Mouse (Mus musculus): ENCODE data around the gene Uvrag. TPM values are rescaled to one million over a fixed set of nuclear protein-coding genes. Genes with fewer than 3 reads are reported as not detected.

The Uvrag gene
- total and polyA plus RNA-seq, 2 experiments: 12.2 to 18.3 TPM

DNA sequence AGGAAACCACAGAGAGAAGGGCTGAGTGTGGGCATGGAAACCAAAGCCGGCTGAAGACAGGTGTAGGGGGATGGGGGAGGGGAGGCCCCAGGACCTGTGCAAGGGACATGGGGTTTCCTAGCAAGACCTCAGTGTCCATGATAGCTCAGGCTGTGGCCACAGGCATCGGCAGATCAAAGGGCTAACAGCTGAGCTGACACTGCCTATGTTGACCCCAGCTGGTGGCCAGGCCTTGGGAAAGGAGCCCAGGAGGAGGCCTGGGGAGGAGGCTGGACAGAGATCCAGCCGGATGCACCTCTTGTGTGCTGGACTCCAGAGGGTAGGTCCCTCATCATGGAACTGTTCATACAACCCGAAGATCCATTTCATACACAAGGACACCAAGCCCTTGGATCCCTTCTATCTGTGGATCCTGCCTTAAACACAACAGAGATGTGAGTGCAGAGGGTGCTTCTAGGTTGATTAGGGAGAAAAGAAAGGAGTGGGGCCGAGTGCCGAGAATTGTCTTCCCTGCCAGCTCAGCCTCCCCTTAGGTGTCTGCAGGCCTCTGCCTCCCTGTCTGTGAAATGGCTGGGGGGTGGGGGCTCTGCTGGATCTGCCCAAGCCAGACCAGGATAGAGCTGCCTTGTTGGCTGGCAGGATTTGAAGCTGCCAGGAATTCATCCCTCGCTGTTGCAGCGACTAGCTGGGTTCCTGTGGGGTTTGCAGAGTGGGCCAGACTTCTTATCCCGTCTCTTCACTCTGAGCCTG lies 276.8 kb downstream of the Uvrag start:
- TF ChIP-seq CTCF (IDR thresholded peaks at IDR 0.05; ENCODE audit: low read depth, low read length): no peak
- no peak for TF ChIP-seq POLR2A (IDR thresholded peaks at IDR 0.05; ENCODE audit: extremely low read depth, insufficient read depth, low read length)
- Histone ChIP-seq H3K27ac (replicated peaks; ENCODE audit: insufficient read depth, low read depth, low read length) (no peak overlapping the region), H3K4me3 (ENCODE audit: insufficient read depth, low read depth, low read length) (no peak overlapping the region), H3K4me1 (ENCODE audit: control insufficient read depth, insufficient read depth, low read length) (no peaks in the 10 kb centered on the region), H3K36me3 (ENCODE audit: control insufficient read depth, insufficient read depth, low read length) (no peaks in the 10 kb centered on the region), H3K79me2 (ENCODE audit: control insufficient read depth, insufficient read depth, low read length) (no peaks in the 10 kb centered on the region), H3K27me3 (ENCODE audit: control insufficient read depth, insufficient read depth, low read length) (no peaks in the 10 kb centered on the region), H3K9ac (ENCODE audit: low read depth, low read length) (no peak overlapping the region)
- peak; percentile 15 for DNase-seq (ENCODE audit: extremely low read depth, low read depth, low spot score)
- WGBS: 66% methylated on average over 9 of the region's 9 CpGs

DNA sequence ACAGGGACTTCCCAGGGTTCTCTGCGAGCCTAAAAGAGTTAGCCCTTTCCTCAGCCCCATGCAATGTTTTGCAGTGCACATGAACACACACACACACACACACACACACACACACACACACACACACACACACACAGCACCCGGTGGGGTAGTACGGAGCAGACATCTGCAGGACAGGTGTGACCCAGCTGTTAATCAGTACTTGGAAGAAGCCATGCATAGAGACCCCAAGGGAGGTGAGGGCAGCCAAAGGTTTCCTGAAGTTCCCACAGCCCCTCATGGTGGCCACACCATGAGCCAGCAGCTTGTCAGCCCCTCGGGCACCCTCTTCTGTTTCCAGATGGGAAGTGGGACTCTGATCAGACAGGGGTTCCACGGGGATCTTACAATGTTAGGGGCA lies 277.9 kb downstream of the Uvrag start:
- Histone ChIP-seq H3K4me1 (ENCODE audit: control insufficient read depth, insufficient read depth, low read length) (no peaks in the 10 kb centered on the region), H3K27me3 (ENCODE audit: control insufficient read depth, insufficient read depth, low read length) (no peaks in the 10 kb centered on the region), H3K36me3 (ENCODE audit: control insufficient read depth, insufficient read depth, low read length) (no peaks in the 10 kb centered on the region), H3K9ac (ENCODE audit: low read depth, low read length) (no peak overlapping the region), H3K79me2 (ENCODE audit: control insufficient read depth, insufficient read depth, low read length) (no peaks in the 10 kb centered on the region), H3K27ac (replicated peaks; ENCODE audit: insufficient read depth, low read depth, low read length) (no peak overlapping the region), H3K4me3 (ENCODE audit: insufficient read depth, low read depth, low read length) (no peak overlapping the region)
- no peak for DNase-seq (ENCODE audit: extremely low read depth, low read depth, low spot score)
- 81% methylated on average over 5 of the region's 5 CpGs for WGBS
- TF ChIP-seq POLR2A (IDR thresholded peaks at IDR 0.05; ENCODE audit: extremely low read depth, insufficient read depth, low read length) (no peak), CTCF (IDR thresholded peaks at IDR 0.05; ENCODE audit: low read depth, low read length) (no peak)

DNA sequence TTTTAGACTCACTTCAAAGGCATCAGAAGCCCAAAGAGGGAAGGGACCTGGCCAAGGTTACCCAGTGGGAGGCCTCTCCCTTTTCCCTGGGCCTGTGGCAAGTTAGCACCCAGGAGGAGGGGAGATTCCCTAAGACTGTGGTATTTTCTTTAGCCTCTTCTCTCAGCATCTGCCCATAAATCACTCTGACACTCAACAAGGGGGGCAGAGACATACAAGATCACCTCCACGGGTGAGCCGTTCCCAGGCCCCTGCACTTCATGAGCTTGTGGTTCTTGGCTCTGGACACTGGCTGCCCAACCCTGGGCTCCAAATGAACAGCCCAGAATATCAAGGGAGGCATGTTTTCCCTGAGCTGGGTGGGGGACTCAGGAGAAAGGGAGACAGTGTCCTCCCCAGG lies 279.9 kb downstream of the Uvrag start:
- TF ChIP-seq POLR2A (IDR thresholded peaks at IDR 0.05; ENCODE audit: extremely low read depth, insufficient read depth, low read length): no peak
- TF ChIP-seq CTCF (IDR thresholded peaks at IDR 0.05; ENCODE audit: low read depth, low read length): no peak
- Histone ChIP-seq H3K4me1 (ENCODE audit: control insufficient read depth, insufficient read depth, low read length) (no peaks in the 10 kb centered on the region), H3K27ac (replicated peaks; ENCODE audit: insufficient read depth, low read depth, low read length) (no peak overlapping the region), H3K9ac (ENCODE audit: low read depth, low read length) (no peak overlapping the region), H3K79me2 (ENCODE audit: control insufficient read depth, insufficient read depth, low read length) (no peaks in the 10 kb centered on the region), H3K36me3 (ENCODE audit: control insufficient read depth, insufficient read depth, low read length) (no peaks in the 10 kb centered on the region), H3K27me3 (ENCODE audit: control insufficient read depth, insufficient read depth, low read length) (no peaks in the 10 kb centered on the region), H3K4me3 (ENCODE audit: insufficient read depth, low read depth, low read length) (no peak overlapping the region)
- no peak for DNase-seq (ENCODE audit: extremely low read depth, low read depth, low spot score)
- 87% methylated on average over 2 of the region's 2 CpGs for WGBS

DNA sequence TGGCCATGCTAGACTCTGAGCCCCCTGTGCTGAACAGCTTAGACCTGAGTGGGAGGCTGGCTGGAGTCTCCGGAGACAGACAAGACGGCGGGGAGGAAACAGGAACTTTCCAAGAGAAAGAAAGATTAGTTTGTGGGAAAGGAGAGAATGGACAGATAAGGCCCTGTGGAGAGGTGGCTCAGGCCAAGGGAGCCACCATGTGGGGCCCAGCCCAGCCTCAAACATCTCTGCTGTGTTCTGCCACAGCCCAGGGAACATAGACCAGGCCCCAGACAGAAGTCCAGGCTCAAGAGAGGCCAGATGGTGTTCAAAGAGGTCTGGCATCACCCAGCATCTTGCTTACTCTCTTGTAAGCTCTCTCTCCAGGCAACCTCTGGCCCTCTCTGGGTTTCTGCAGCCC lies 283.8 kb downstream of the Uvrag start:
- no peaks in the 10 kb centered on the region for H3K36me3 ChIP-seq (ENCODE audit: control insufficient read depth, insufficient read depth, low read length)
- H3K27ac ChIP-seq (replicated peaks; ENCODE audit: insufficient read depth, low read depth, low read length): no peak overlapping the region
- H3K27me3 ChIP-seq (ENCODE audit: control insufficient read depth, insufficient read depth, low read length): no peaks in the 10 kb centered on the region
- no peaks in the 10 kb centered on the region for H3K4me1 ChIP-seq (ENCODE audit: control insufficient read depth, insufficient read depth, low read length)
- no peak for TF ChIP-seq POLR2A (IDR thresholded peaks at IDR 0.05; ENCODE audit: extremely low read depth, insufficient read depth, low read length)
- no peak for TF ChIP-seq CTCF (IDR thresholded peaks at IDR 0.05; ENCODE audit: low read depth, low read length)
- no peak for DNase-seq (ENCODE audit: extremely low read depth, low read depth, low spot score)
- H3K9ac ChIP-seq (ENCODE audit: low read depth, low read length): no peak overlapping the region
- no peaks in the 10 kb centered on the region for H3K79me2 ChIP-seq (ENCODE audit: control insufficient read depth, insufficient read depth, low read length)
- WGBS: 48% methylated on average over 3 of the region's 3 CpGs
- H3K4me3 ChIP-seq (ENCODE audit: insufficient read depth, low read depth, low read length): no peak overlapping the region

DNA sequence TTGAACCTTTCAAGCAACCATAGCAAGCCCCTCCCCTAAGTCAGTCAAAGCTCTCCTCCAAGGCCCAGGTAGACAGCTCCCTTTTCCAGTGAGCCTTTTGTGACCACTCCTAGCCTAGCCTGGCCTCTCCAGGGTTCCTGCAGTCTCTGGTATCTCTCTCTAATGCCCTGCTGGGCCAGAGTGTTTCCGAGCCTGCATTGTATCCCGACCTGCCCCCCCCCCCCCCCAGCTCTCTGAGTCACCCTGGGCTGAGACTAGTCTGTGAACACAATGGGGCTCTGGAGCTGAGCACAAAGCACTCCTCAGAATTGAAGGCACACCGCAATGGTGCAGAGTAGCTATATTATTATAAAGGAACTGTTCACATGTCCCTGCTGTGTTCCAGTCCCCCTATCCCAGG lies 284.8 kb downstream of the Uvrag start:
- H3K27me3 ChIP-seq (ENCODE audit: control insufficient read depth, insufficient read depth, low read length): no peaks in the 10 kb centered on the region
- no peak for TF ChIP-seq POLR2A (IDR thresholded peaks at IDR 0.05; ENCODE audit: extremely low read depth, insufficient read depth, low read length)
- no peak overlapping the region for H3K27ac ChIP-seq (replicated peaks; ENCODE audit: insufficient read depth, low read depth, low read length)
- H3K9ac ChIP-seq (ENCODE audit: low read depth, low read length): no peak overlapping the region
- WGBS: 56% methylated on average over 3 of the region's 3 CpGs
- H3K4me3 ChIP-seq (ENCODE audit: insufficient read depth, low read depth, low read length): no peak overlapping the region
- no peak for DNase-seq (ENCODE audit: extremely low read depth, low read depth, low spot score)
- H3K36me3 ChIP-seq (ENCODE audit: control insufficient read depth, insufficient read depth, low read length): no peaks in the 10 kb centered on the region
- H3K79me2 ChIP-seq (ENCODE audit: control insufficient read depth, insufficient read depth, low read length): no peaks in the 10 kb centered on the region
- no peaks in the 10 kb centered on the region for H3K4me1 ChIP-seq (ENCODE audit: control insufficient read depth, insufficient read depth, low read length)

DNA sequence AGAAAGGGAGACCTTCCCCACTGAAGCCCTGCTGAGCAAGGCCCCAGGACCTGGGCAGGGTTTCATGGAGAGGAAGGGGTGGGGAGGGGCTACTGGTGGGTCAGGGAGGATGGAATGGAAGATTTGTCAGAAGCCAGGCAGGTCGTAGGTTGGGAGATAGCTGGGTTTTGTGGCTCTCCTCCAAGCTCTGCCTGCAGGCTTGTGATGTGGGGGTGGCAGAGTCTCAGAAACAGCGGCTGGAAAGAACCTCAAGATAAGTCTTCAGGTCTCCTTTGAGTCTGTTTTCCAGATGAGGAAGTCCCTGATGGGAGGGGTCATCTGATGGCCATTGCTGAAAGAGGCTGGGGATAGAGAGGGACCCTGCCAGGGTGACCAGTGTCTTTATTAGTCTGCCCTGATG lies 285.6 kb downstream of the Uvrag start:
- WGBS: 74% methylated on average over 2 of the region's 2 CpGs
- H3K27me3 ChIP-seq (ENCODE audit: control insufficient read depth, insufficient read depth, low read length): no peaks in the 10 kb centered on the region
- H3K27ac ChIP-seq (replicated peaks; ENCODE audit: insufficient read depth, low read depth, low read length): no peak overlapping the region
- no peak for TF ChIP-seq POLR2A (IDR thresholded peaks at IDR 0.05; ENCODE audit: extremely low read depth, insufficient read depth, low read length)
- no peak for TF ChIP-seq CTCF (IDR thresholded peaks at IDR 0.05; ENCODE audit: low read depth, low read length)
- DNase-seq (ENCODE audit: extremely low read depth, low read depth, low spot score): no peak
- H3K4me3 ChIP-seq (ENCODE audit: insufficient read depth, low read depth, low read length): no peak overlapping the region
- no peaks in the 10 kb centered on the region for H3K4me1 ChIP-seq (ENCODE audit: control insufficient read depth, insufficient read depth, low read length)
- H3K36me3 ChIP-seq (ENCODE audit: control insufficient read depth, insufficient read depth, low read length): no peaks in the 10 kb centered on the region
- H3K9ac ChIP-seq (ENCODE audit: low read depth, low read length): no peak overlapping the region
- H3K79me2 ChIP-seq (ENCODE audit: control insufficient read depth, insufficient read depth, low read length): no peaks in the 10 kb centered on the region
